Mouse (Mus musculus): ENCODE results near the gene Rnf145.

- TF ChIP-seq CTCF (IDR thresholded peaks at IDR 0.05; ENCODE audit: low read depth, low read length) (no peak), POLR2A (IDR thresholded peaks at IDR 0.05; ENCODE audit: borderline replicate concordance, low read depth, low read length) (no peak)
These were observed 16.4 kb downstream of the Rnf145 start for GRCm38 (mm10) chr11:44534999-44535750.
